Mouse (Mus musculus) kidney, postnatal 14 days (tissue): ENCODE data around the gene Cpt2.

Experiments
- DNase-seq: peaks from one replicate; pipeline ENCODE4 v3.0.0; 2022; ENCODE audit warnings: mixed read lengths

Cpt2 gene

DNA sequence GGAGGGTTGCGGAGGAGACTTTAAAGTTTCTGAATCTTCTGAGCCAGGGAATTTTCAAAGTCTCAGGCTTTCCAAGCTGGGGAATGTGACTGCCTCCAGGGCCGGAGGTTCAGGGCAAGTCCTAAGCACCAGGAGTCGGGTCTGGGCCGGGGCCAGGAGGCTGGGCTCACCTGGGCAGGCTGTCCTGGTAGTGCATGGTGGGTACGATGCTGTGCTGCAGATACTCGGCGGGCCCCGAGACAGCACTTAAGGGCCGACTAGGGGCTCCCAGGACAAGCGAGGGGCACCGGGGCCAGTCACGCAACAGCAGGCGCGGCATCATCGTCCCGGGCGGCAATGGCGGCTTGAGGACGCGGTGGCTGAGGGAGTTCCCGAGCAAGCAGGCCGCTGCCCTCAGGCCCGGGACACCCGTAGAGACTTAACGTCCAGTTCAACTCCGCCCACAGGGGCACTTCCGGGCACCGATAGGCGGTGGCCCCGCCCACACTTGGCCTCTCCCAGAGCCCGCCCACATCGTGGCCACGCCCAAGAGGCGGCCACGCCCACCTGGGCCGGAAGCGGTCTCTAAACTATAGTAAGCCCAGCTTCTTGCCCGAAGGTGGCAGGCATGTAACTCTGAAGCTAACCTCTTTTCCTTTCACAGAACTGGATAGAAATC is at the start of gene Cpt2:
TSS of gene Cpt2 (minus strand) at position 466 of the 658 bp plus-strand sequence.
- DNase-seq: peak; percentile 98

DNA sequence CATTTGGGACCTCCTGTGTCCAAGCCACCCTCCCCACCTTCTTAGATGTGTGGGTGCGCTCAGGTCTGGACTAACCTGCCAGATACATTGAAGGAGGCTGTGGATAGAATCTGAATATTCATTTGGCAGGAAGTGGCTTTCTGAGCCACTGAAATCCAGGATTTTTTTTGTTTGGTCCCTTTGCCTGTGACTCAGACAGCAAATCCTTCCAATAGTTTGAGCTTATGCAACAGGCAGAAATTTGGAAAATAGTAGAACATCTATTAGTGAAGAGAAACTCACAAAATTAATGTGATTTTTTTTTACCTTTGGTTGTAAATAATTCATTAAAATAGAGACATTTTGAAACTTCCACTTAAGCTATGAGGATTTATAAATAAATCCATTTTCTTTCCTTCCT is 47.8 kb upstream of the Cpt2 start:
- DNase-seq: no peak

DNA sequence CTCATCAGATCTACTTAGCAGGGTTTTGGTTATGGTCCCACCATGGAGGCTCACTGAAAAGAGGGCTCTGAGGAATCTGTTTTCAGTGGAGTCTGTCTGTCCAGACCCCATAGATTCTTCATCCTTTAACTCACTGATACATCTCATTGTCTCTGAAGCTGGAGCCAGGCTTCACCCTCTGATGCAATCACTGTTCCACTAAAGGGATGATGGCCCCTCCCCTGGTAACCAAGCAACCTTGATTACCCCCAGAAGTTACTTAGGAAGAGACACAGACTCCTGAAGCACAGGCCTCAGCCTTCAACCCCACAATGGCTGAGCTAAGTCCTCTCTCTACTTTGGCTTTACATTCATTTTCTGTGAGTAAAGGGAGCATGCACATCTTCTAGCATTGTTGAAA is 46.4 kb upstream of the Cpt2 start:
- no peak for DNase-seq

DNA sequence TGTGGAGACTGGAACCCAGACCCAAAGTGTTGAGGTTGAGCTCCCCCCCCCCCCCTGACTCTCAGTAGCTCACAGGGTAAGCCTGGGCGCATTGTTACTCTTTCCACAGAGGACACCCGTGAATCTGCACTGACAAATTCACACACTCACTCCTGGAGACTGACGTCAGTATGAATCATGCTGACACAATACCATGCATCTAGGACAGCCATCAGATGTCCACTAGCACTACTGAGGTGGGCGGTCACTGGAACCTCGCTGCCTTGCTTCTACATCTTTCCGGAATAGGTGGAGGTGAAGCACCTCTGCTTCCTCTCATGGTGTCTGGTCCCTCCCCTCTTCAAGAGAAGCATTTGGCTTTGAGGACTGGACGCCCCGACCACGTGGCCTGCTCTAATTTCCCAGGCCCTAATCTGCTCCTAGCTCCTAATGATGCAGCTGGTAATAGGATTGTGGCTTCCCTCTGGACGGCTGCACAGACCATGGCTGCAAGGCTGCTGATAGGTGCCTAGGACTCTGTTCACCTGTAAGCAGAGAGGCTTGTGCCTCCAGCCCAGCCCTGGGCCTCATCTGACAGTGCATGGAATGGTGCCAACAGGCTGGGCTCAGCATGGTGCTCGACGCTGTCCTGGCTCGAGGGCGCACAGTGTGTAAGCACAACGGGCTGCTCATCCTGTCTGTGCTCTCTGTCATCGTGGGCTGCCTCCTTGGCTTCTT is 44.7 kb upstream of the Cpt2 start, which contains the start of gene Slc1a7:
TSS of gene Slc1a7 (plus strand) at position 367 of the 717 bp plus-strand sequence.
- no peak for DNase-seq

DNA sequence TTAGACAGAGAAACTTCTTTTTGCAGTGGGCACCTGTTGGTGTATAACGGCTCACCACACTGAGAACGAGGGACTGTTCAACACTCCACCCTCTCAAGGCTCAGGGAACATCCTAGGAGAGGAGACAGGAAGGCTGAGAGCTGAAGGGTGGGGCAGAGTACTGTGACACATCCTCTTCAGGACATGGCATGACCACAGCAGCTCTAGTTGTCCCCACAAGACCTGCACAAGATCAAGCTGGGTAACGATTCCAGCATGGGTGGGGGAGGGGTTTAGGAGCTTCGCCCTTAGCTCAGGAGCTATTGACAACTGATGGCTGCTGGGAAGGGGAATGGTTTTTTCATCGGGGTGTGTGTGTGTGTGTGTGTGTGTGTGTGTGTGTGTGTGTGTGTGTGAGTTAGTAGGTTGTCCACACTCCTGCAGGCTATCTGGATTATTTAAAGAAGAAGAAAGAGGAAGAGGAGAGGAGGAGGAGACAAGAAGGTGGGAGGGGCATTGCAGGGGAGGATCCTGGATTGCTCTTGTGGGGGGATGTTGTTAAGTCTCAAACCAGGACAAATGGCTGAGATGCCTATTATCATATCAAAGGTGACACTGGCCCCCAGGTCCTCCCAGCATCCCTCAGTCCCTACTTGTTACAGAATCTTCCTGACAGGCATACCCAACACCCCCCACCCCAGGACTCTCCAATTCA is 43.2 kb upstream of the Cpt2 start:
- DNase-seq: no peak

DNA sequence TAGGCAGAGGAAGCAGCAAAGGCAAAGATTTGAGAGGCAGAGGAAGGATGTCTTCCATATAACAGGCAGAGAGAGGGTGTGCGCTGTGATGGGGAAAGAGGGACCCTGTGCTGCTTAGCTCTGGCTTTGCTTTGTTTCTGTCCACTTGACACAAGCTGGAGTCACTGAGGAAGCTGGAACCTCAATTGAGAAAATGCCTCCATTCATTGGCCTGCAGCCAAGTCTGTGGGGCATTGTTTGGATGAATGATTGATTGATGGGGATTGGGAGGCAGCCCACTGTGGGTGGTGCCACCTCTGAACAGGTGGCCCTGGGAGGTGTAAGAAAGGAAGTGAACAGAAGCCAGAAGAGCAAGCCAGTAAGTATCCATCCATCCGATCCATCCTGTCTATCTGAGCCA is 39.4 kb upstream of the Cpt2 start:
- no peak for DNase-seq

DNA sequence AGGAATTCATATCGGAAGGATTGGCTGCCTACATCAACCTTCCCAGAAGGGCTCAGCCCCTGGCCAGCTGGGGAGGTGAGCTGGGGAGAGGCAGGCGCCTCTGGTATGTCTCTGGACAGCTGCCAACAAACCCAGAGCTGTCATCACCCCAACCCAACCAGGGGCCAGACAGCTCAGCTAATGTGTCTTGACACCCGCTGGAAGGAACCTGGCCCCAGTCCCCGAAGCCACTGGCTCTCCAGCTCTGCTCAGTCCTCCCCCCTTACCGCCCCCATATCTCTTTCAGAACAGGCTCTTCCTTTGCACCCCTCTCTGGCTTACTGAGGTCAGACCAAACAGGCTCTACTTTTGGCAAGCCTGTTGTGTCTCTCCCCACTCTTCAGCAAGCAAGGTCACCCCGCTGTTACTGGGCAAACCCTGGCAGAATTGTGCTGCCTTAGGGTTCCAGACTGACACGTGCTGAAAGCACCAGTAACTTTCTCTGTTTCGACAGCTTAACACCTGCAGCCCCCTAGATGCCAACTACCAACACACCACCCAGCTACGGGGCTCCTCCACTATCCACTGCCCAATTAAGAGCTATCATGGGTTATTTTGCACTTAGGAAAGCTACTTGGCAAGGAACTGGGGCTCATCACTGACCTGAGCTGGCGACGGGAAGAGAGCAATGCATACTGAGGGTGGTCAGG is 38.8 kb upstream of the Cpt2 start:
- DNase-seq: peak; percentile 50

DNA sequence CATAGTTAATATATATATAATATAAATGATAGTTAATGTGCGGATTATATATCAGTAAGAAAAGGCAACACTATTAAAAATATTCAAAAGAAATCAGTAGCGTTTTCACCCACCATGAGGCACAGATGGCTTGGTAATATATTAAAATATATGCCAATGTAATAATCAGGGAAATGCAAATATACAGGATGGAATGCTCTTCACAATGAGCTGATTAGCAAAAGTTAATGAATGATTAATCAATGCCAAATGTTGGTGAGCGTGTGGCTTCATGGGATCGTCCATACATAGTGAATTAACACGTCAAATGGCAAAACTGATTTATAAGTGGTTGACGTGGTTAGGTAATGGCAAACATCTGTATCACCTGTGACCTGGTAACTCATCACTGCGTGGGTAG is 35.1 kb upstream of the Cpt2 start:
- no peak for DNase-seq

DNA sequence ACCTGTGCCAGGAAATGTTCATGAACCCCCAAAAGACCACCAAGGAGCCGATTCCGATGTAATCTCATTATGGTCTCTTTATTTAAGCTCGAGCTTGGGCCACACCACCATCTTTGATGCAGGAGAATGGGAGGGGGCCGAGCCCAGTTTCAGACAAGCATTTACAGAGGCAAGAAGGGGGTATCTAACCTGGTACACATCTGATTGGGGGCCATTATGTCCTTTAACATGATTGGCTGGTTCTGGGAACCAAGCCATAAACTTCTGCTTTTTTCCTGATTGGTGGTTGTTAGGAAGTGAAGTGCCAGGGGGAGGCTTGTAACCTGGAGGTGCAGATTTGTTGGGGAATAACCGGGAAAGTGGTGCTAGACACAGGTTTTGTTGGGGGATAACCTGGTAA is 32.3 kb upstream of the Cpt2 start:
- DNase-seq: no peak

DNA sequence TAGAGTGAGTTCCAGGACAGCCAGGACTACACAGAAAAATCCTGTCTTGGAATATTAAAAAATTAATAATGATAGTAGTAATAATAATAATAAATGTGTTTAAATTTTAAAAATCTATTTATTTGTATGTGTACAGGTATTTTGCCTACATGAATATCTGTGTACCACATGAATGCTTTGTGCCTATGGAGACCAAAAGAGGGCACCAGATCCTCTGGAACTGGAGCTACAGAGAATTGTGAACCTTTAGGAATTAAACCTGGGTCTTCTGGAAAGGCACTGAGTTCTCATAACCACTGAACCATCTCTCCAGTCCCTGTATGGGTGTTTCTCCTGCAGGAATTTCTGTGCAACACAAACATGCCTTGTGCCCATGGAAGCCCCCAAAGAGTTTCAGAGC is 29.4 kb upstream of the Cpt2 start:
- DNase-seq: peak; percentile 28

DNA sequence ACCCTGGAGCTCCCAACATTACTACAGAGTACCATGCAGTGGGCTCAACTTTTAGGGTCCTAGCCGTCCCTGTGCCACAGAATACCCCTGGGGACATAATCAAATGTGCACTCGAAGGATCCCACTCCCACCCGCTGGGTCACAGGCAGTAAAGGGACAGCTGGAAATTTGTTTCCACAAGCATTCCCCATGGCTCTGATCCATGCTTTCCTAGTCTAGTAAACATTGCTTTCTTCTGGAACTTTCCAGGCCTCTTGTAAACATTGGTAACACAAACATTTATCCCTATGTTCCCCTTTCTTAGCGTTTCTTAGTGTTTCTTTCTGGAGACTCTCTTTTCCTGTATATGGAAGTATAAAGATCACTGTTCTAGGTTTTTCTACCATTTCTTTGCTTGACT is 26.5 kb upstream of the Cpt2 start:
- no peak for DNase-seq

DNA sequence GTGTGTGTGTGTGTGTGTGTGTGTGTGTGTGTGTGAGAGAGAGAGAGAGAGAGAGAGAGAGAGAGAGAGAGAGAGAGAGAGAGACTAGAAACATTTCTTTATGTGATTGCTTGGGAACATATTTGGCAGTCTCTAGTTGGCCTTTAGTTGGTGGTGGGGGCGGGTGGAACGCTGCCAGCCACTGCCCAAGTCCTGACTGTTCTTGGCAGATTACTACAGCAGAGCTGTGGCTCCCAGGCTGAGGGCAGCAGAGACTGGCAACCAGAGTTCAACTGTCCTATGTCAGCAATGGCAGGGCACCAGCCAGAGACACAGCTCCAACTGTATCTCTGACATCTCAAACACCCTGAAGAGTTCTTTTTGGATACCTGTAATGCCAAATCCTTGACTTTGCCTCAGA is 20.7 kb upstream of the Cpt2 start:
- DNase-seq: peak; percentile 31

DNA sequence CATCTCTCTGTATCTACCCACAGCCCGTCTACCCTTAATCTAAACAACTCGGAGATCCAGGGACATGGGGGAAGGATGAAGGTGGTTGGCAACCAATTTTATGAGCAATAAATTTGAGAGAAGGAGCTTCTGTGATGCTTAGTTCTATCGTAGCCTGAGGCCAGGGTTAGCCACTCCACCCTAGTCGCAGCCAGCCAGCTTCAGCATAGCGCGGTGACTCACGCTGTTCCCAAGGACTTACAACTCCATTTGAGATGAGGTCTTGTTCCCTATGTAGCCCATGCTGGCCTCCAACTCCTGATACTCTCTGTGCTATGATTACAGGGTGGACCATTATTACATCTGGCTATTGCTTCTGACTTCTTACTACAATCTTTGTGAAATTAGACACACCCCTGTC is 19.3 kb upstream of the Cpt2 start:
- DNase-seq: no peak

DNA sequence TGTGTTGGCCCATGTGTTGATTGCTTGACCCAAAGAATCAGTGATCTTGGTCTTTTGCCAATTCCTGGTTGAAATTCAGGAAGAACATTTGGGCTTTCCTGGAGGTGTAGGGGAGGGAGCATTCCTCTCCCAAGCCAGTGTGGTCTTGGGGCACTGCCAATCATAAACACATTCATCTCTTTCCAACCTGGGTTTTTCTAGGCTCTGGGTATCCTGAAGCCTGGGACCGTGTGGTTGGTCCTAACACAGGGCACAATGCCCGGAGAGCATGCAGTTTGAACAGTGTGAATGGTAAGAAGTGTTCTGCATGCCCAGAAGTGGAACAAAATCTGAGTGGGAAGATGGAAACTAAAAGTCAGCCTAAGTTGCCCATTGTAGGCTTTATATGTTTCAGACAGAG is 14.7 kb upstream of the Cpt2 start:
- DNase-seq: no peak

DNA sequence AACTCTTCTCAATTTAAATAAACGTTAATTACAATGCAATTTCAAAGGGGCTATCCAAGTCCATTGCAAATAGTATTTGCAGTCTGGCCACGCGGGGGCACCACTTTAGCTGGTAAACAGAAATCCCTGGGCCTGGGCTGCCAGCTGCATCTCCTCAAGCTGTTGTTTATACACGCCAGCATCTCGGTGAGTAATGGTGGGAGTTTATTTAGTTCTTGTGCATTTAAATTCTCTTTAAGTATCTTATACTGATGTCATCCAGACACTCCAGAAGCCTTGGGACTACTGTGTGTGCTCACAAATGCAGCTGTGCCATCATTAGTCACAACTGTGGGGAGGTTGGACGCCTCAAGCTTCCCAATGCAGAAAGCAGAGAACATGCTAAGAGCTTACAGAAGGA is 13.9 kb upstream of the Cpt2 start:
- peak; percentile 82 for DNase-seq

DNA sequence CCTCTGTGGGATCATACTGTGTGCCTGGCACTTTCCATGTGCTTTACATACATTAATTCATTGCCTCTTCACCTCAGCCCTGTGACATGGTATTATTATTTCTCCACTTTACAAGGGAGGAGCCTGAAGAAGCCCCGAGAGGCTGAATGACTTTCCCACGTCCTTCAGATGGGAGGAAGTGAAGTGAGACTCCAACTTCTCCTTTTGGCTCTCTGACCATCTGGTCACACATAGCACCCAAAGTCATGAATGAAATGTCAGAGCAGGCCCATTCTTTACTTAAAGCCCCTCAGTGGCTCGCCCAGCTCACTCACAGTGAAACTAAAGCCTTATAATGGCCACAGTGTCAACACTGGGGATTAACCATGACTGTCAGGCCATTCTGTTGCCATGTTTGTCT is 11.8 kb upstream of the Cpt2 start:
- DNase-seq: no peak

DNA sequence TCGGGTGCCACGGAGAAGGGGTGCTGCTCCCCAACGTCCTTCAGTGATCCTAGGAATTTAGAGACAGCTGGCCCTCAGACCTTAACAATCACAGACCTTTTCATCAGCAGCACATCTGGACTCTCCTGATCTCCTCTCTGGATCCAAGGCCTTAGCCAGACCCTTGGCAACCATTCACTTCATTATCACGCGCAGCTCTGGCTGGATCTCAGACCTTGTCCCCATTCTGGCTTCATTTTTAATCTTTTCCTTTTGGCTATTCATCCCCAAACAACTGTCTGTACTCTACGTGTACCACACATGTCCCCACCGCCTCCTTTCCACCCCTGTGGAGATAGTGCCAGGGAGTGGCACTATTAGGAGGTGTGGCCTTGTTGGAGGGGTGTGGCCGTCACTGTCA is 9.8 kb upstream of the Cpt2 start:
- DNase-seq: no peak

DNA sequence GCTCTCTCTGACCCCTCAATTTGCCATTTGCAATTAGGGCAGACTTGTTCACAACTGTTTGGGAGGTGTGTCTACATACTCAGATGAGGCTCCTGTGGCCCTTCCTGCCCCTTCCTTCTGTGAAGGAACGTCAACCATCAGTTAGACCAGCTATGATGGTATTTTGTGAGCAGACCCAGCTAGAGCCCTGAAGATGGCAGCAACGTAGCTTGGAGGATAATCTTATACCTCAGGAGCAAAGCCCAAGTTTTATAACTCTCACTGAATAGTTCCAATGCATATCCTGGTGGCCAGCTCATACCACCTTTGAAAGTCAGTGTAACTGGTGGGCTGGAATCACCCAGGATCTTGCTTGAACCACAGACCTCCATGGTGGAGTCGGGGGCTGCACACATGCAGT is 8.0 kb upstream of the Cpt2 start:
- DNase-seq: no peak

DNA sequence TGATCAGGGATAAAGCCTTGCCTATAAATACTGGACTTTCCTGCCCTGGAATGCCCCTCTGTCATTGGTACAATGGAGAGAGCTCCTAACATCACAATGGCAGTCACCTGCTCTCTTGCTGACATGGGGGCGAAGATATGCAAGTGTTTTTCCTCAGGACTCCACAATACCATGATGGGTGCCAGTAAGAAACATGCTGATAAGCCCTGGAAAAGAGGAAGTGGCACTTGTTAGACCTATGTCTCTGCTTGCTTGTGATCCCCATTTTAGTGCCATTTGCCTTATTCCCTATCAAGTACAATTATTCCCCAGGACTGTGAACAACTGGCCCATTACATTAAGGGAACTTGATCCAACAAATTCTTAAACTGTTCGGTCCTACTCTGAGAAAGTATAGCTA is 5.3 kb upstream of the Cpt2 start:
- DNase-seq: no peak

DNA sequence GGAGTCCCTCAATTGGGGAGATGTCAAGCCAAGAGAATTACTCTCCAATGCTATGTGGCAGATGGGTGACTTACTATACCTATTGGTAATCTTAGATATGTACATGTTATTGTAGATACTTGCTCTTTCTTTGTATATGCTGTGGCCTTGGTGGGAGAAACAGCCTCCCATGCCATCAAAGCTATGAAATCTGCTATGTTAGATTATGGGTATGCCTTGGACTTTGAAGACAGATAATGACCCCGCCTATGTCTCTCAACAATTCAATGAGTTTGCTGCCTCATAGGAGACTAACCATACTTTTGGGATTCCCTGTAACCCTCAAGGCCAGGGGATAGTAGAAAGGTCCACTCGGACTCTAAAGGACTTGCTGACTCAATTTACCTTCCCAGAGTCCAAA is 4.9 kb upstream of the Cpt2 start:
- no peak for DNase-seq

DNA sequence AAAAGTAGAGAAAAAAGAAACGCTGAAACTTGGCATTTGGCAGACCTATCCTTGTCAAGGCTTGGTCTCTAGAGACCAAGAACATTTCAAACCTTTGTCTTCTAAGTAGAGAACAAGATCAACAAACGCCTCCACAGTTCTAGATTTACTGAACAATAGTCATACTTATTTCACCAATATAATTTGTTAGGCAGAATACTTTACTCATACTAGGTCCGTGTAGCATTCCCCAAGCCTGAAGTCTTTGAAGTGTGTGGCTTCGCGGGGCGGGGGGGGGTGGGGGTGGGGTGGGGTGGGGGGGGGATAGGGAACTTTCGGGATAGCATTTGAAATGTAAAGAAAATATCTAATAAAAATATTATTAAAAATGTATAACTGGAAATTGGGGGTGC is 389 bp upstream of the Cpt2 start:
- no peak for DNase-seq

DNA sequence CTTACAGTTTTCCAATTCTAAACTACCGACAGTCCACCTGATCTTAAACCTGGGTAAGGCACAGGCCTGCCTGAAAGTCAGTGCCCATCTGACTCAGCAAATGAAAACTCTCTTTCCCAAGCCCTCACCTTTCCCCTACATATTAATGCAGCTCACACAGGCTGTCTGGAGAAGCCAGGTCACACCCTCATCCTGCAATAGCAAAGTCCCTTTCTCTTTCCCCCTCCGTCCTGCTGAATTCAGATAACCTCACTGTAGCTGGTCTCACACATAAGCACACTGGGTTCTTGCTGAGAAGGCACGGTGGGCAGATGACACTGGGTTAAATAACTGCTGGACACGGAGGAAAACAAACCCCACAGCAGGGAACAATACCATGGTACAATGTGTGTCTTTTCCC is 1.5 kb downstream of the Cpt2 start:
- DNase-seq: peak; percentile 78

DNA sequence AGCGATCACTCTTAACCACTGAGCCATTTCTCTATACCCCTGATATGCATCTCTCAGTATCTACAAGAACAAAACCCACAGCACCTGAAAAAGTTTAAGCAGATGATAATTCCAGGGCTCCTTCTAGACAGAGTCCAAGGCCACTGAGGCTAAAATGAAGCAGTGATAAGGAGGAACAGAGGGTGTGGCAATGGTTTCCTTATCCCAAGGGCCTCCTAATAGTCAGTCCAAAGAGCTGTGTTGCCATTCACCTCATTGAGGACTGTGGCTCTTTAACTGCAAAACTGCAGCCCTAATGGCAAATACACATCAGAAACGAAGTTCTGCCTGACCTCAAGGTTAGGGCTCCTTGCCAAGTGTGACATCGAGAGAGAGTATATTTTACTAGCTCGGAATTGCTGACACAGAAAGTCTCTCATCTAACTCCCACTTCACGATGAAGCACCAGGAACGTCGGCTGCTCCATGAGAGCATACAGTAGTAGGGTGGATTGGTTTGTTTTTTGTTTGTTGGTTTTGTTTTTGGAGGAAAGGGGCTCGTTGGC is 2.2 kb downstream of the Cpt2 start:
- DNase-seq: peak; percentile 86
